Mouse (Mus musculus): ENCODE results near the gene Zc3h14. TPM values are rescaled to one million over a fixed set of nuclear protein-coding genes. Genes with fewer than 3 reads are reported as not detected.

Gene Zc3h14
- polyA plus RNA-seq, 1 experiment from 2014 or later, result 47.7 TPM

- Histone ChIP-seq H3K36me3 (ENCODE audit: control insufficient read depth, insufficient read depth, low read length) (no peaks in the 10 kb centered on the region), H3K27me3 (ENCODE audit: control insufficient read depth, insufficient read depth, low read length) (no peaks in the 10 kb centered on the region), H3K4me2 (replicated peaks; ENCODE audit: low read depth) (no peak overlapping the region), H3K9ac (ENCODE audit: low read length) (no peak overlapping the region), H3K4me1 (replicated peaks; ENCODE audit: control insufficient read depth, insufficient read depth) (no peaks in the 10 kb centered on the region), H3K4me3 (ENCODE audit: low read depth, low read length) (no peak overlapping the region), H3K9me3 (ENCODE audit: control insufficient read depth, low read length) (no peaks in the 10 kb centered on the region), H3K27ac (replicated peaks) (no peak overlapping the region)
- no peak for TF ChIP-seq EP300 (optimal IDR thresholded peaks at IDR 0.05)
- TF ChIP-seq CTCF (IDR thresholded peaks at IDR 0.05; ENCODE audit: low read depth), result no peak
- 86% methylated on average over 3 of the region's 3 CpGs for WGBS
- DNase-seq (ENCODE audit: low spot score) (no peak), ATAC-seq (ENCODE audit: low FRiP score, low TSS enrichment) (no peak)
Observed at GRCm38 (mm10) chr12:98804078-98804748, 57.4 kb downstream of the Zc3h14 start.

GRCm38 (mm10) chr12:98820781-98821180 lies 74.0 kb downstream of the Zc3h14 start:
- Histone ChIP-seq H3K27me3 (ENCODE audit: control insufficient read depth, insufficient read depth, low read length) (no peaks in the 10 kb centered on the region), H3K36me3 (ENCODE audit: control insufficient read depth, insufficient read depth, low read length) (no peaks in the 10 kb centered on the region), H3K4me3 (ENCODE audit: low read depth, low read length) (no peak overlapping the region), H3K4me2 (replicated peaks; ENCODE audit: low read depth) (no peak overlapping the region), H3K27ac (replicated peaks) (no peak overlapping the region), H3K9me3 (ENCODE audit: control insufficient read depth, low read length) (no peaks in the 10 kb centered on the region), H3K9ac (ENCODE audit: low read length) (no peak overlapping the region), H3K4me1 (replicated peaks; ENCODE audit: control insufficient read depth, insufficient read depth) (no peaks in the 10 kb centered on the region)
- WGBS, result 87% methylated on average over 2 of the region's 2 CpGs
- ATAC-seq (ENCODE audit: low FRiP score, low TSS enrichment) (no peak), DNase-seq (ENCODE audit: low spot score) (no peak)
- TF ChIP-seq CTCF (IDR thresholded peaks at IDR 0.05; ENCODE audit: low read depth), result no peak
- TF ChIP-seq EP300 (optimal IDR thresholded peaks at IDR 0.05), result no peak

GRCm38 (mm10) chr12:98831122-98831521 lies 84.4 kb downstream of the Zc3h14 start:
- Histone ChIP-seq H3K4me3 (ENCODE audit: low read depth, low read length) (no peak overlapping the region), H3K27ac (replicated peaks) (no peak overlapping the region), H3K36me3 (ENCODE audit: control insufficient read depth, insufficient read depth, low read length) (no peaks in the 10 kb centered on the region), H3K9me3 (ENCODE audit: control insufficient read depth, low read length) (no peaks in the 10 kb centered on the region), H3K9ac (ENCODE audit: low read length) (no peak overlapping the region), H3K27me3 (ENCODE audit: control insufficient read depth, insufficient read depth, low read length) (no peaks in the 10 kb centered on the region), H3K4me1 (replicated peaks; ENCODE audit: control insufficient read depth, insufficient read depth) (no peaks in the 10 kb centered on the region), H3K4me2 (replicated peaks; ENCODE audit: low read depth) (no peak overlapping the region)
- 76% methylated on average over 7 of the region's 7 CpGs for WGBS
- no peak for DNase-seq (ENCODE audit: low spot score)
- no peak for ATAC-seq (ENCODE audit: low FRiP score, low TSS enrichment)
- TF ChIP-seq EP300 (optimal IDR thresholded peaks at IDR 0.05) (no peak), CTCF (IDR thresholded peaks at IDR 0.05; ENCODE audit: low read depth) (no peak)

- Histone ChIP-seq H3K9me3 (ENCODE audit: control insufficient read depth, low read length) (no peaks in the 10 kb centered on the region), H3K4me2 (replicated peaks; ENCODE audit: low read depth) (no peak overlapping the region), H3K9ac (ENCODE audit: low read length) (no peak overlapping the region), H3K4me1 (replicated peaks; ENCODE audit: control insufficient read depth, insufficient read depth) (no peaks in the 10 kb centered on the region), H3K27me3 (ENCODE audit: control insufficient read depth, insufficient read depth, low read length) (no peaks in the 10 kb centered on the region), H3K36me3 (ENCODE audit: control insufficient read depth, insufficient read depth, low read length) (no peaks in the 10 kb centered on the region), H3K27ac (replicated peaks) (no peak overlapping the region), H3K4me3 (ENCODE audit: low read depth, low read length) (no peak overlapping the region)
- no peak for ATAC-seq (ENCODE audit: low FRiP score, low TSS enrichment)
- 77% methylated on average over 8 of the region's 8 CpGs for WGBS
- TF ChIP-seq EP300 (optimal IDR thresholded peaks at IDR 0.05) (no peak), CTCF (IDR thresholded peaks at IDR 0.05; ENCODE audit: low read depth) (no peak)
- DNase-seq (ENCODE audit: low spot score), result no peak
Observed at GRCm38 (mm10) chr12:98832929-98833598, 86.3 kb downstream of the Zc3h14 start.

- ATAC-seq (ENCODE audit: low FRiP score, low TSS enrichment), result no peak
- Histone ChIP-seq H3K36me3 (ENCODE audit: control insufficient read depth, insufficient read depth, low read length) (no peaks in the 10 kb centered on the region), H3K4me2 (replicated peaks; ENCODE audit: low read depth) (no peak overlapping the region), H3K9me3 (ENCODE audit: control insufficient read depth, low read length) (no peaks in the 10 kb centered on the region), H3K27me3 (ENCODE audit: control insufficient read depth, insufficient read depth, low read length) (no peaks in the 10 kb centered on the region), H3K27ac (replicated peaks) (no peak overlapping the region), H3K4me3 (ENCODE audit: low read depth, low read length) (no peak overlapping the region), H3K9ac (ENCODE audit: low read length) (no peak overlapping the region), H3K4me1 (replicated peaks; ENCODE audit: control insufficient read depth, insufficient read depth) (no peaks in the 10 kb centered on the region)
- 38% methylated on average over 1 of the region's 1 CpGs for WGBS
- TF ChIP-seq EP300 (optimal IDR thresholded peaks at IDR 0.05), result no peak
- no peak for TF ChIP-seq CTCF (IDR thresholded peaks at IDR 0.05; ENCODE audit: low read depth)
- DNase-seq (ENCODE audit: low spot score), result no peak
Observed at GRCm38 (mm10) chr12:98833901-98834300, 87.1 kb downstream of the Zc3h14 start.

GRCm38 (mm10) chr12:98834879-98835278 lies 88.1 kb downstream of the Zc3h14 start:
- no peaks in the 10 kb centered on the region for H3K9me3 ChIP-seq (ENCODE audit: control insufficient read depth, low read length)
- WGBS, result 57% methylated on average over 2 of the region's 2 CpGs
- no peaks in the 10 kb centered on the region for H3K27me3 ChIP-seq (ENCODE audit: control insufficient read depth, insufficient read depth, low read length)
- no peaks in the 10 kb centered on the region for H3K4me1 ChIP-seq (replicated peaks; ENCODE audit: control insufficient read depth, insufficient read depth)
- no peak overlapping the region for H3K27ac ChIP-seq (replicated peaks)
- DNase-seq (ENCODE audit: low spot score) (no peak), ATAC-seq (ENCODE audit: low FRiP score, low TSS enrichment) (no peak)
- H3K9ac ChIP-seq (ENCODE audit: low read length), result no peak overlapping the region
- no peak overlapping the region for H3K4me2 ChIP-seq (replicated peaks; ENCODE audit: low read depth)
- no peak overlapping the region for H3K4me3 ChIP-seq (ENCODE audit: low read depth, low read length)
- H3K36me3 ChIP-seq (ENCODE audit: control insufficient read depth, insufficient read depth, low read length), result no peaks in the 10 kb centered on the region
- TF ChIP-seq CTCF (IDR thresholded peaks at IDR 0.05; ENCODE audit: low read depth) (no peak), EP300 (optimal IDR thresholded peaks at IDR 0.05) (no peak)
